Mouse (Mus musculus): ENCODE data around the gene Tmed2.

DNA sequence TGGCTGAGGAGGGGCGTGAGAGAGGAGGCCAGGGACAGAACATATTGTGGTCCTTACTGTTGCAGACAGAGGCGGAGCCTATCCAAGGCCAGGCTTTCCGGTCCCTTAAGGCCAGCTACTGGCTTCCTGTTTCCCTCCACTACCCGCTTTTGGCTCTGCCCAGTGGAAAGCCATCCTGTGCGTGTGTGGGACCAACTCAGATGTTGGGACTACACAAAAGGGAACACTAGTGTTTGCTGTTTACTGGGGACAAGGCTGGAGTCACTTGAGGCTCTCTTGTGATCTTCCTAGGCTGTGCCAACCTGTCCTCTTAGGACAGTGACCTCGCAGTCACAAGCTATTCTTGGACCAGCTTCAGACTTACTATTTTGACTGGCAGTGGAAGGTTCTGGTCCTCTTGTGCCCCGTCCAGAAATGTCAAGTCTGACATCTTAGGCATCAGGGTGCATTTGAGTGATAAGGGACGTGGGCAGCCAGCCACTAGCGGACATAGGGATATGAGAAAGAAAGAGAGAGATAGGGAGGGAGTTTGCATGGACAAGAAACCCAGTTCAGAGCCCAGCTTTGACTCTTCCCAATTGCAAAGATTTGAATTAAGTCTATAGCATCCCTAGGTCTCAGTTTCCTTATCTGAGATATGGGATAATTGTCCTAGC, 42.1 kb upstream of the Tmed2 start:
- TF ChIP-seq CTCF (IDR thresholded peaks at IDR 0.05; ENCODE audit: low read depth) (no peak), EP300 (optimal IDR thresholded peaks at IDR 0.05) (no peak)

Data from stomach, postnatal 0 days (tissue).